Mouse (Mus musculus): ENCODE measurements around the gene Pde6d. TPM values are rescaled to one million over a fixed set of nuclear protein-coding genes. Genes with fewer than 3 reads are reported as not detected.

Gene Pde6d
- polyA plus RNA-seq, 1 experiment from 2014 or later: 48.1 TPM

DNA sequence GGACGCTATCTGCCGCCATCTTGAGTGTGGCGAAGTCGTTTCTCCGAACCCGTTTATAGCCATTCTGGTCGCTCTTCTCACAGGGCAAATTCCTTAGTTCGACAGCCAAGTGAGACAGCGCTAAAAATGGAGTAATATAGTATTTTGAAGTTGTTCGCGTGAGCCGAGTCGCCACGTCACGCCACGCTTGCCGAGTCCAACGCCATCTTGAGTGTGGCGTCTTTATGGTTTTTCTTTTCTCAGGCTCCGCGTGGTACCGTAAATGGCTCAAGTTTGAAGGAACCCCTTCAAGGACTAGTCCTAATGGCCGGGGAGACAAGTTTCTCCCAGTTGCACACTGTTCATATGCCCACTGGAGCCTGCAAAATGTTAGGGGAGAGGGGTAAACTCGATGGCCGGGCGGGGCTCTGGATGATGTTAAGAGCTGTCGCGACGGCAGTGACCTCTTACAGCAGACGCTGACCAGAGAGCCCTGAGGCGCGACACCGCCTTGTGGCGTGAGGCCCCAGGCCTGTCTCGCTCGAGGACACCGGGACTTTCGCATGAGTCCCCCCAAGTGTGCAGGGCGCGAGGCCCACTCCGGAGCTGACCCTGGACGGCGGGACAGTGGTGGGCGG is 56.8 kb downstream of the Pde6d start:
- ATAC-seq (replicated peaks; ENCODE audit: low FRiP score) (no peak; the same call in 1 of the 2 replicates), DNase-seq (ENCODE audit: low spot score) (no peak)
- no peaks in the 10 kb centered on the region for H3K27me3 ChIP-seq (replicated peaks; ENCODE audit: control insufficient read depth, insufficient read depth, low read length)
- peaks cover 24% of the 10 kb centered on the region for H3K4me1 ChIP-seq (replicated peaks; ENCODE audit: control insufficient read depth, insufficient read depth, low read length)
- peak overlapping the region; percentile 99 for H3K27ac ChIP-seq (ENCODE audit: low read depth, low read length)
- under 1% methylated on average over 44 of the region's 44 CpGs for WGBS
- peak overlapping the region; percentile 94 for H3K4me2 ChIP-seq
- H3K36me3 ChIP-seq (ENCODE audit: control insufficient read depth, insufficient read depth, low read length): peaks cover 16% of the 10 kb centered on the region
- peak overlapping the region; percentile 85 for H3K4me3 ChIP-seq (ENCODE audit: low read depth, low read length)
- peak overlapping the region; percentile 100 for H3K9ac ChIP-seq (ENCODE audit: low read depth, low read length)
- no peaks in the 10 kb centered on the region for H3K9me3 ChIP-seq (ENCODE audit: control insufficient read depth, low read length)

DNA sequence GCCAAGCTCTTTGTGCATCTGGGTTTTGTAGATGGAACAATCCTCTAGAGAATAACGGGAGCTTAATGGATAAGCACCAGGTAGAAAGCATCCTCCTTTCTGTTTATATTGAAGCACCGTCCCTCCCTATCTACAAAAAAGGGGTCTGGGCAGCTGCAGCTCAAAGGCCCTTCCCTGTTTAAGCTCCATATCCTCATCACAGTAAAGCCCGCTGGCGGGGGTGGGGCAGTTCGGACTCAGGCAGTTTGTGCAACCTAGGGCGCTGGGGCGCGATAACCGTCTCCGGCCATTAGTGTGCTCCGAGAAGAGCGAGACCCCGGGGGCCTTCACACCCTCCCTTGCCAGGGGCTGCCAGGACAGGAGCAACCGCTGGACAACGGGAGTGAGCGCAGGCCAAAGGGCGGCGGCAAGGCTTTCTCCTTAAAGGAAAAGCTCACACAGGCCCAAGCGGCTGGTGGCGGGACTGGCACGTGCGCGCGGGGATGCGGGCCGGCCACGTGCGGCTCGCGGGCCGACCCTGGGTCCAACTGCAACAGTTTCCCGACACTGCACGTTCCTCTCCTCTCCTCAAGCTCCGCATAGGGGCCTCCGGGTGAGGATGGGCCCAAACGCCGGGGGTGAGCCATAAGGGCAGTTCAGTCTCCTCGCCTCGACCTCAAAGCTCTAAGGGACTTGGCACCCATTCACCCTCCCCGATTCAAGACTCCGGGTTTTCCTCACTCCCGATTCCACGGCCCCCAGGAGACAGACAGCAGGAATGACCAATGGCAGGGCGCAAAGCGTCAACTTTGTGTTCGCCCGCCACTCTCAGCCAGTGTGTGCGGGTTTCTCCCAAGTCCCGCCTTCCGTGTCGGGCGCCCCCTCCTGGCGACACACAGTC is 57.6 kb downstream of the Pde6d start:
- Histone ChIP-seq H3K36me3 (ENCODE audit: control insufficient read depth, insufficient read depth, low read length) (peaks cover 15% of the 10 kb centered on the region), H3K27me3 (replicated peaks; ENCODE audit: control insufficient read depth, insufficient read depth, low read length) (no peaks in the 10 kb centered on the region), H3K4me2 (peak overlapping the region; percentile 94), H3K9me3 (ENCODE audit: control insufficient read depth, low read length) (no peaks in the 10 kb centered on the region), H3K4me1 (replicated peaks; ENCODE audit: control insufficient read depth, insufficient read depth, low read length) (peaks cover 25% of the 10 kb centered on the region), H3K4me3 (ENCODE audit: low read depth, low read length) (peak overlapping the region; percentile 85), H3K27ac (ENCODE audit: low read depth, low read length) (peak overlapping the region; percentile 99), H3K9ac (ENCODE audit: low read depth, low read length) (peak overlapping the region; percentile 100)
- ATAC-seq (replicated peaks; ENCODE audit: low FRiP score) (peak; percentile 65), DNase-seq (ENCODE audit: low spot score) (peak; percentile 99)
- WGBS: 2% methylated on average over 53 of the region's 53 CpGs

DNA sequence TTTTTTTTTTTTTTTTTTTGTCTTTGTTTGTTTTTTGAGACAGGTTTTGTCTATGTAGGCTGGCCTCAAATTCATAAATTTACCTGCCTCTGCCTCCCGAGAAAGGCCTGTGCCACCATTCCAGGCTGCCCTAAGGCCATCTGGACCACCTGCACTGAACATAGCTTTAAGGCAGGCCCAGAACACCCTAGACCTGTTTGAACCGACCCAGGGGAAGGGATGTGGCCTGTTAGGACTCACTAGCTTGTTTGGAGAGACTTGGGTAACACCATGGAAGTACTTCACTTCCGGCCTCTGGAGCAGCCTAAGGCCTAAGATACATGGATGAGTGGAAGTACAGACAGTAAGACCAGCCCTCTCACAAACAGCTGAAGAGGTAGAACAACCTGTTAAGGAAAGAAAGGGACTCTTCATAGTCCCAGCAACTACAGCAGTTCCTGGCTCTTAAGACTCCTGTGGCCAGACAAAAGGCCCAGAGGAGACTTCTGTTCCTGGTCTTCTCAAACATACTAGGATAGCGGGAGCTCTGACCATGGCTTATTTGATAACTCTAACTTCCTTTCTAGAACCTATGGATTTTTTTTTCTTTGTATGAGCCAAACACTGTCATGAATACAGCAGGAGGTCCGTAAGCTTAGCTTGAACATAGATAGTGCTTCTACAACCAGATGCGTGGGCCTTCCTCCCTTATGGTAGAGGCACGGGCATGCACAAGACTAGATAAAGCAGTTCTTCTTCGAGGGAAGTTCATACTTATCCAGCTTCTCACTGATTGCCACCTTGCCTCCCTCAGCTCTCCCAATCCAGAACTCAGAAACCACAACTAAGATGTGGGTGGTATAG is 58.4 kb downstream of the Pde6d start:
- no peaks in the 10 kb centered on the region for H3K9me3 ChIP-seq (ENCODE audit: control insufficient read depth, low read length)
- DNase-seq (ENCODE audit: low spot score): no peak
- H3K4me3 ChIP-seq (ENCODE audit: low read depth, low read length): no peak overlapping the region; the same call in 1 of the 2 replicates

DNA sequence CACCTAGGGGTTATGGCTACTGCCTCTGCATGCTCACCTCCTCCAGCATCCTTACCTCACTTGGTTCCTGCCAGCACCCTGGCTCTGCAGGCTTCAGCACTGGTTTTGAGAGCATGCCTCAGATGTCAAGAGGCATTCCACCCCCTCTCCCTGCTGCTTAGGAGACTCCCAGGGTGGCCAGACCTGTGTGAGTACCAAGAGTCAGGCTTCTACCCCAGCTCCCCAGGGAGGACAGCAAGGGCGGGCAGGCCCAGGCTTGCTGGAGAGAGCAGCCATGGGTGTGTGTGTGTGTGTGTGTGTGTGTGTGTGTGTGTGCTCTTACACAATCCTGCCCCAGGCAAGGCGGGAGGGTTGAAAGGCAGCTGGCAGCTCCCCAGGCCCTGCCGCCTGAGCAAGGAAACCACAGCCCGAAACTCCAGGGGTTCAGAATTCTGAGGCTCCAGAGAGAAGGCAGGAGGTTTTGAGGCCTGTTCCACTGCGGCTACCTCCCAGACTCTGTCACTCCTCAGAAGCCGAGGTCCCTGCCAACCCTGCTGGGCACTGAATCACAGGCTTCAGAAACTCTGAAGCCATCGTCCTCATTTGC is 60.0 kb downstream of the Pde6d start:
- WGBS: 73% methylated on average over 7 of the region's 7 CpGs
- no peak overlapping the region for H3K4me3 ChIP-seq (ENCODE audit: low read depth, low read length)
- H3K9ac ChIP-seq (ENCODE audit: low read depth, low read length): 0 out of 2 replicates have a peak overlapping the region, but pooled peaks have one; percentile 5
- H3K4me2 ChIP-seq: no peak overlapping the region; the same call in 1 of the 2 replicates
- H3K27ac ChIP-seq (ENCODE audit: low read depth, low read length): peak overlapping the region; percentile 3; the same call in 1 of the 2 replicates
- ATAC-seq (replicated peaks; ENCODE audit: low FRiP score) (no peak), DNase-seq (ENCODE audit: low spot score) (no peak)
- no peaks in the 10 kb centered on the region for H3K27me3 ChIP-seq (replicated peaks; ENCODE audit: control insufficient read depth, insufficient read depth, low read length)
- H3K36me3 ChIP-seq (ENCODE audit: control insufficient read depth, insufficient read depth, low read length): no peaks in the 10 kb centered on the region
- H3K9me3 ChIP-seq (ENCODE audit: control insufficient read depth, low read length): no peaks in the 10 kb centered on the region
- peaks cover 17% of the 10 kb centered on the region for H3K4me1 ChIP-seq (replicated peaks; ENCODE audit: control insufficient read depth, insufficient read depth, low read length)

More for the DNA sequence above, 58.4 kb downstream of the Pde6d start:
- Histone ChIP-seq H3K4me2 (peak overlapping the region; percentile 94), H3K36me3 (ENCODE audit: control insufficient read depth, insufficient read depth, low read length) (peaks cover 8% of the 10 kb centered on the region), H3K9ac (ENCODE audit: low read depth, low read length) (peak overlapping the region; percentile 74), H3K4me1 (replicated peaks; ENCODE audit: control insufficient read depth, insufficient read depth, low read length) (peaks cover 17% of the 10 kb centered on the region), H3K27ac (ENCODE audit: low read depth, low read length) (peak overlapping the region; percentile 99), H3K27me3 (replicated peaks; ENCODE audit: control insufficient read depth, insufficient read depth, low read length) (no peaks in the 10 kb centered on the region)
- ATAC-seq (replicated peaks; ENCODE audit: low FRiP score): peak; percentile 13
- WGBS: 56% methylated on average over 8 of the region's 8 CpGs

DNA sequence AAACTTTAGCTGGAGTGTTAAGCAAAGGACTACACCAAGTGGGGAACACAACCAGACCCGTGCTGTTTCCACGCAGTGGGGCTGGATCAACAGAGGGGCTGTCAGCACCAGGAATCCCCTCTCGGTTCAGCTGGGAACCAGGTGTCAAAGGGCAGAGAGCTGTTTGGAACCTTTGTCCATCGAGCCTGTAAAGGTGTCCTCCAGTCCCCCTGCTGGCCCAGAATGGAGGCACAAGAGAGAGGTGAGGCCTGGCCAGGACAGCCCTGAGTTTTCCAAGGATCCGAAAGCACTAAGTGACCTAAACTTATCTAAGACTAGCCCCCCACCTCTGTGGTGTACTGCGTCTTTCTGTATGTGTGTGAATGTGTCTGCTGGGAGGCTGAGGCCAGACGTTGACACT is 62.1 kb downstream of the Pde6d start:
- H3K9ac ChIP-seq (ENCODE audit: low read depth, low read length): no peak overlapping the region
- no peak overlapping the region for H3K27ac ChIP-seq (ENCODE audit: low read depth, low read length)
- DNase-seq (ENCODE audit: low spot score) (no peak), ATAC-seq (replicated peaks; ENCODE audit: low FRiP score) (no peak)
- H3K4me1 ChIP-seq (replicated peaks; ENCODE audit: control insufficient read depth, insufficient read depth, low read length): peaks cover 17% of the 10 kb centered on the region
- H3K9me3 ChIP-seq (ENCODE audit: control insufficient read depth, low read length): no peaks in the 10 kb centered on the region
- H3K4me3 ChIP-seq (ENCODE audit: low read depth, low read length): no peak overlapping the region
- WGBS: 34% methylated on average over 7 of the region's 7 CpGs
- H3K4me2 ChIP-seq: no peak overlapping the region
- no peaks in the 10 kb centered on the region for H3K27me3 ChIP-seq (replicated peaks; ENCODE audit: control insufficient read depth, insufficient read depth, low read length)
- H3K36me3 ChIP-seq (ENCODE audit: control insufficient read depth, insufficient read depth, low read length): no peaks in the 10 kb centered on the region

DNA sequence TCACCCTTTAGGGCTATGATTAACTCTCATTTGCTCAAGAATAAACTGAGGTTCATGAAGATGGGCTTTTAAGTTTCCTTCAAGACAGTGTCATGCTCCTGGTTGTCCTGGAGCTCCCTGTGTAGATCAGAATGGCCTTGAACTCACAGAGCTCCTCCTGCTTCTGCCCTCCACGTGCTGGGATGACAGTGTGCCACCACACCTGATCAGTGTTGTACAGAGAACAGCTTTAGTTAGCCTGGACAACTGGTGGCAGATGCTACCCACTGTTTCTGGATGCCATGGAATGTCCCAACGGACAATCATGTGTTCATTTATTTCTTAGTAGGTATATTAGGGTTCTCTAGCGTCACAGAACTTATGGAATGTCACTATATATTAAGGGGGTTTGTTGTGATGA is 65.4 kb downstream of the Pde6d start:
- no peak overlapping the region for H3K4me2 ChIP-seq
- ATAC-seq (replicated peaks; ENCODE audit: low FRiP score) (no peak), DNase-seq (ENCODE audit: low spot score) (no peak)
- H3K27ac ChIP-seq (ENCODE audit: low read depth, low read length): no peak overlapping the region
- H3K9ac ChIP-seq (ENCODE audit: low read depth, low read length): no peak overlapping the region
- 65% methylated on average over 3 of the region's 3 CpGs for WGBS
- H3K4me1 ChIP-seq (replicated peaks; ENCODE audit: control insufficient read depth, insufficient read depth, low read length): peaks cover 3% of the 10 kb centered on the region; the same call in 1 of the 2 replicates
- H3K27me3 ChIP-seq (replicated peaks; ENCODE audit: control insufficient read depth, insufficient read depth, low read length): no peaks in the 10 kb centered on the region
- no peaks in the 10 kb centered on the region for H3K36me3 ChIP-seq (ENCODE audit: control insufficient read depth, insufficient read depth, low read length)
- H3K9me3 ChIP-seq (ENCODE audit: control insufficient read depth, low read length): no peaks in the 10 kb centered on the region
- H3K4me3 ChIP-seq (ENCODE audit: low read depth, low read length): no peak overlapping the region

DNA sequence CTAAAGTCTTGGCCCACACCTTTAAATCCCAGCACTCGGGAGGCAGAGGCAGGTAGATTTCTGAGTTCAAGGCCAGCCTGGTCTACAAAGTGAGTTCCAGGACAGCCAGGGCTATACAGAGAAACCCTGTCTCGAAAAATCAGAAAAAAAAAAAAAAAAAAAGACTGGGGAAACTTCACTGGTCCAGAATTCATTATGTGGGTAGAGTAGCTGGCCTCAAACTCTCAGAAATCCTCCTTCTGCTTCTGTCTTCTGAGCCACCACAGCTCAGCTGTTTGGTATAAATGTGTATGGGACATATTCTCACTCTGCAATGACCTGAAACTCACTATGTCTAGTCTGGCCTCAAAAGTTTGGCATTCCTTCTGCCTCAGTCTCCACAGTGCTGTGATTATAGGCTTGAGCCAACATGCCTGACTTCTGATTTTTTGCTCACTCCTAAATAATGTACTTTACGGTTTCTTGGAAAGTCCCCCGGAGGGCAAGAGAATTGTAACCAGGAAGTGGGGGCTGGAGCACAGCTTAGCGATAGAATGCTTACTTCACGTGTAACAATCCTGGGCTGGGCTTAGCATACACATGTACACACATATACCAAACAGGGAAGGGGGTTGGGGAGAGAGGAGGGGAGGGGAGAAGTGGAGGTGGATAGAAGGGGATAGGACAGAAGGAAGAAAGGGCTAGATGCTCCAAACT is 66.6 kb downstream of the Pde6d start:
- H3K9ac ChIP-seq (ENCODE audit: low read depth, low read length): no peak overlapping the region
- no peak overlapping the region for H3K4me2 ChIP-seq
- H3K4me3 ChIP-seq (ENCODE audit: low read depth, low read length): no peak overlapping the region
- H3K36me3 ChIP-seq (ENCODE audit: control insufficient read depth, insufficient read depth, low read length): no peaks in the 10 kb centered on the region
- no peaks in the 10 kb centered on the region for H3K9me3 ChIP-seq (ENCODE audit: control insufficient read depth, low read length)
- 71% methylated on average over 6 of the region's 6 CpGs for WGBS
- H3K27ac ChIP-seq (ENCODE audit: low read depth, low read length): no peak overlapping the region
- peaks cover 5% of the 10 kb centered on the region; the same call in 1 of the 2 replicates for H3K4me1 ChIP-seq (replicated peaks; ENCODE audit: control insufficient read depth, insufficient read depth, low read length)
- no peak for ATAC-seq (replicated peaks; ENCODE audit: low FRiP score)
- H3K27me3 ChIP-seq (replicated peaks; ENCODE audit: control insufficient read depth, insufficient read depth, low read length): no peaks in the 10 kb centered on the region
- DNase-seq (ENCODE audit: low spot score): no peak
